Mouse (Mus musculus) kidney, adult 8-10 months (tissue): ENCODE measurements around the gene Ate1.
"Not testable (repeated sequence)": the region's sequence is repeated elsewhere in the genome, so short reads cannot be mapped to it uniquely, and the experiment has no call there.

Source experiments
- DNase-seq, 2 experiments: peaks; one replicate each; pipeline ENCODE4 v3.0.0; 2022

Ate1 gene

DNA sequence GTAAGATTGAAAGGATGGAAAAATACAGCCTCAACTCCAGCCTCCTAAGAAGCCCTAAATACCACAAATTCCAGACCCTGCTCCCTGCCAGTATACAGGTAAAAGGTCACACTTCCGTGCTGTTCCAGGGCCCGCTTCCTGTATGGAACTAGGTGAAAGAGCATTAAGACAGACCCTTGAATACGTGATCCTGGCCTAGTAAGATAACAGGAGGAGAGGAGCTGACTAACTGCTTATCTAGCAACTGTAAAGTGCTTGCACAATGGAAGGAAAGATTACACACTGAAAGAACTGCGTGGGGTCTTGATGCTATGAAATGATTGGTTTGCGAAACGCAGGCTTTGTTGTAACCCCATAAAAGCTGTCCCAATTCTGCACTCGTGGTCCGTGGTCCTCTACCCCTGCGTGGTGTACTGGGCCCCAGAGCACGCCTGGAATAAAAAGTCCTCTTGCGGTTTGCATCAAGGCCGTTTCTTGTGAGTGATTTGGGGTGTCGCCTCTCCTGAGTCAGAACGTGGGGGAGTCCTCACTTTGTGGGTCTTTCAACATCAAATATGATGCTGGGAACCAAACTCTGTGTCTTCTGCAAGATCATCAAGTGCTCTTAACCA lies 748 bp upstream of the Ate1 start:
- DNase-seq: peak; percentile 62 to 74

GRCm38 (mm10) chr7:130519096-130520048 lies 797 bp downstream of the Ate1 start:
- peak; percentile 96 to 97 for DNase-seq

DNA sequence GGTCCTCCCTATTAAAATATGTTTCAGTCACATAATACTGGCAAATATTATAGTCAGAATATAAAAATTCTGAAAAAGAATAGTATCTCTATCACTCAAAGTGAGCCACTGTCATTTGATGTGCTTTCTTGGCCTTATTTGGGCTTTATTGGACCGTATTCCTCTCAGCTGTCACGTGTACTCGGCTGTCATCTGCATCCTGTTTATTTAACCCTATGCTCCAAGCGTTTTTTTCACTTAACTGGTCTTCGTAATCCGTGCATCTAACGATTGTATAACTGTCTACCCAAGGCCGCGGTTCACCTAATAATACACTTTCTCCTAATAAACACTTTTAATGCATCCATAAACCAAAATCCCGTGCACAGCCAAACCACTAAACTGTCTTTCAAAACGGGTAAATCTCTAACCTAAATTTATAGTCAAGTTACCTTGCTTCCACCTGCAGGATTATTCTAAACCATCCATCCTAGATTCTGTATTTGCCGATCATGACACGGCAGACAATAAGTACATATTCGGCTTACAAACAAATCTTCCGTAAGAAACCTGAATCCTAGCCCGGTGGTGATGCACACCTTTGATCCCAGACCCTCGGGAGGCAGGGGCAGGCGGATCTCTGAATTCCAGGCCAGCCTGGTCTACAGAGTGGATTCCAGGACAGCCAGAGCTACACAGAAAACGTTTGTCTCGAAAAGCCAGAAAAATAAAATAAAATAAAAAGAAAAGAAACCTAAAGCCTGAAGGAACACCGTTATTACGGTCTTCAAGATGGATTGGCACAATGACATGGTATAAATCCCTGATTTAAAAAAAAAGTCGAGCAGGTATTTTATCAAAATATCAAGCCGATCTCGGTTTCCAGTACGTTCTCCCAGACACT lies 1.7 kb downstream of the Ate1 start:
- DNase-seq: peak in 1 of 2 experiments; percentile 21

- no peak for DNase-seq
These were observed 9.9 kb downstream of the Ate1 start for GRCm38 (mm10) chr7:130510243-130510642.

DNA sequence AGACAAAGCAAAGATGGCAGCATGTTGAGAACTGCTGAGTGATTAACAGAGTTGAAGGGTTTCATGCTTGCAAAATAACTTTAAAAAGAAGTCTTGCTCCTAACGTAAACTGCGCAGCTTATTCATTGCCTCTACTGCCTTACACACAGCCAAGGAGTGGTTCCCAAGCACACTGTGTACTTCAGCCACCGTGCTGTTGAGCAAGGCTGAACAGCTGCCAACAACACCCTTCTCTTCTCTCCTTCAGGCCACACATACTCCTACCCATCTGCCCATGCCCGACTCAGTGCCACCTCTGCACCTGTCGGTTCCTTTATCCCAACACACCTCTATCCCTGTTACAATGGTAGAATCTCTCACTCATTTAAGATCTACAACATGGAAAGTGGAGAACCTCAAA lies 17.2 kb downstream of the Ate1 start:
- no peak for DNase-seq

DNA sequence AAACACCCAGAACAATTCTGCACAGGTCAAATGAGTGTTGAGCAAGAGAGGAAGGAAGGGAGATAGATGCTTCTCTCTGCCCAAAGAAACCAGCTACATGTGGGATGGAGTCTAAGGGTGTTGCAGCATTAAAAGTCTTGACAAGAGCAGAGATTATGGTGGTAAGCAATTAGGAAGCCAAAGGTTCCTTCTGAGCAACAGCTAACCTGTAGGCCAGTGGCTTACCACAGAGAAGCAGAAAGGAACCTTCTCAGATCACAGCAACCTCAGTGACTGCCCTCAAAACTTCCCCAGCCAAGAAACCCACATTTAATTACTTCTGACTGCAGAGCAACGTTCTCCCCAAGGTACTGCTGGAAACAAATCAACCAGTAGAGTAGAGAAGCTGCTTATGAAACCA lies 18.7 kb downstream of the Ate1 start:
- no peak for DNase-seq

- DNase-seq: no peak
These were observed 26.8 kb downstream of the Ate1 start for GRCm38 (mm10) chr7:130493346-130493745.

GRCm38 (mm10) chr7:130492026-130492425 lies 28.1 kb downstream of the Ate1 start:
- DNase-seq: no peak

GRCm38 (mm10) chr7:130479003-130479402 lies 41.2 kb downstream of the Ate1 start:
- DNase-seq: not testable (repeated sequence)

GRCm38 (mm10) chr7:130475970-130476369 lies 44.2 kb downstream of the Ate1 start:
- DNase-seq: peak; percentile 27 to 29

GRCm38 (mm10) chr7:130473881-130474280 lies 46.3 kb downstream of the Ate1 start:
- no peak for DNase-seq

DNA sequence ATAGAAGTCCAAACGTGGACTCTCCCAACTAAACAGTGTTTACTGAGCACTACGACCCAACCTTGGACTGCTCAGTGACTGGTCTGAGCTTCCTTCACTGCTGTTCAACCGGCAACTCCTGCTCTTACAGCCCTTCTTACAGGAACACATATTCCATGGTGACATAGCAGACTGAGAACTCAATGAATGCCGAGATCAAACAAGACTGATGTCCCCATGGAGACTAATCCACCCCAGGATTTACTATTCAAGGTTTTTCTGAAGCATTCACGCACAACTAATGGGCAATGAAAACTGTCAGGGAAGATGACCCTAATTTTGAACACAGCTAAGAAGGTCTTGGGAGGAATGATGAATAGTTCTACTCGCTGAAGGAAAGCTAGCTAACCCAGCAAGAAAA lies 47.5 kb downstream of the Ate1 start:
- DNase-seq: no peak

GRCm38 (mm10) chr7:130471045-130471444 lies 49.1 kb downstream of the Ate1 start:
- DNase-seq: no peak

DNA sequence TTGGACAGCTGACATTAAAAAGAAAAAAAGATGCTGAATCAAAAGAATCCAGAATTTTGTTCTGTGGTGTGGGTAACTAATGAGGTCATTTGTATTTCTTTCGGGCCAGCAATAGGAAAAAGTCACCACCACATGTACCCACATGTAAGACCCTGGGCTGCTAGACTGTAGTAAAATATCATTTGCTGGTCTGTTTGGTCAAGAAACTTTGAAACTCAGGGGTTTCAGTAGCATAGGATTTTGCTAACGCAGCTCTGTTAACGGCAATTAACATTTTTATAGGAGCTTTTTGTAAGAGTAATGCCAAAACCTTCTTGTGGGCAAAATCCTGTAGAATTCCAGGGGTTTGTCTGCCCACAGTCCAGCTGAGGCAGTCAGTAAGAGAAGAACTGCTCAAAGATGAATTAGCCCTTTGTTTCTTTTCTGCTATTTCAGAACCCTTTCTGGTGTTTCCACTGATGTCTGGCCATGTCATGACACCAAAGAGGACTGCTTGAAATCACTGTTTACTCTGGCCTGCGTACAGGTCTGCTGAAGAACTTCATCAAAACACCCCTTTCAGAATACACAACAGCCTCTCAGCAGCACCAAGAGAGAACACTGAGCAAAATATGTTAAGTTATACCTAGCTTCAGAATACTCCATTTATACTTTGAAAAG lies 64.5 kb downstream of the Ate1 start:
- no peak for DNase-seq

DNA sequence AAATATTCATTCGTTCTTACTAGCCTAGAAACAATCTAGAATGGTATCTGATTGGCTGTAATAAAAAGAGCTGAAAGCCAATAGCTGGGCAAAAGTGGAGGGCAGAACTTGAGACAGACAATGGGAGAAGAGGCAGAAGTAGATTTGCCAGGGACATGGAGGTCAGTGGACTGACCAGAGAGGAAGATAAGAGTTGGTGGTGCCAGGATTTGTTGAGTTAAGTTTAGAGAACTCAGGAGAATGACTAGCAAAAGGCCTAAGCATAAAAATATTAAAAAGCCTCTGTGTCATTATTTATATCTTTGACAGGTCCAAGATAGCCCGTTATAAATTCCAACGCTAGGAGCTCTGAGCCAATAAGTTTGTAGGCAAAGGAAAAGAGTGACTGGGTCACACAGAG lies 65.9 kb downstream of the Ate1 start:
- no peak for DNase-seq

DNA sequence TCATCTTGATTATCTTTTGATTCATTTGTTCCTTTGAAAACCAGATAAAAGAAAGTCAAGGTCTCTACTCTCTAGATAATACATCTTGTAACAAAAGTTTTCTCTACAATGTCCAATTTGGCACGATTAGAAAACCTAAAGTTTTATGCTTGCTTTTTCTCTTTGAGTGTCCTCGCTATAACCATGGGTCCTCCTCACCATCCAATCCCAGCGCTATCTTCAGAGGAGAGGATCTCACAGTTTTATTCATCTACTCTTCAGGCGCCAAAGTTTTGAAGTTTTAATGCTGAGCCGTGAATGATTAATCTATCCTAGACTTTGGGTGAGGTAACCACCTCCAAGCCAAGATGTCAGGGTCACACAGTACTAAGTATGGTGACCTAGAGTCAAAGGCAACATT lies 84.4 kb downstream of the Ate1 start:
- DNase-seq: no peak

DNA sequence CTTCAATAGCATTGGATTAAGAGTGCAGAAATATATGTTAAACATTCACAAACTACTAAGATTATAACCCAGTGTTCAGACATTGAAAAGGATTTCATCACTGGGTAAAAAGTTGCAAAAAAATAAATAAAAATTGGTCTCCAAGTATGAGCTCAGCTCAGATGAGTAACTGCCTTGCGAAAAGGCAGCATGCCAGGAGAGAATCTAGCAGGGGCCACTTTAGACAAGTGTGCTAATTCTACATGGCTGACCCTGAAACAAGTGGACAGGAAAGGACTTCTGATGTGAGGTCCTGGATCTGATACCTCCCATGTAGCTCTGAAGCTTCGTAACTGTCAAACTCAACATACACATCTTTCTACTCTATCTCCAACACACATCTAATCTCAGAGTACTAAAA lies 88.0 kb downstream of the Ate1 start:
- no peak for DNase-seq

GRCm38 (mm10) chr7:130426586-130426985 lies 93.6 kb downstream of the Ate1 start:
- no peak for DNase-seq

GRCm38 (mm10) chr7:130425991-130426390 lies 94.2 kb downstream of the Ate1 start:
- no peak for DNase-seq

DNA sequence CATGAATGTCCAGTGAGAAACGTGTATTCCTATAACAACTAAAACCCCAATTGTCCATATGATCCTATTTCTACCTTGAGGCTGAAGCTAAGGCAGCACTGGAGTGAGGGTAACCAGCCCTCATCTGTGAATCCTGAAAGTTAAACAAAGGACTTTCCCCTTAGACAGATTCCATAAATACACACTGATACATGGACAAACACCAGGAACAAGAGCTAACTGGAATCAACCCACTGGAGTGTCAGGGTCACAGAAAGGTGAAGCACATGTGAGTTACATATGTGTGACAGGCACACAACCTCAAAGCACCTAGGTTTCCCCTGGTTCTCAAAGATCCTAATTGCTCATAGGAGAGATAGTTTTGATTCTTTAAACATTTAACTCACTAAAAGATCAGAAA lies 100.2 kb downstream of the Ate1 start:
- DNase-seq: no peak

DNA sequence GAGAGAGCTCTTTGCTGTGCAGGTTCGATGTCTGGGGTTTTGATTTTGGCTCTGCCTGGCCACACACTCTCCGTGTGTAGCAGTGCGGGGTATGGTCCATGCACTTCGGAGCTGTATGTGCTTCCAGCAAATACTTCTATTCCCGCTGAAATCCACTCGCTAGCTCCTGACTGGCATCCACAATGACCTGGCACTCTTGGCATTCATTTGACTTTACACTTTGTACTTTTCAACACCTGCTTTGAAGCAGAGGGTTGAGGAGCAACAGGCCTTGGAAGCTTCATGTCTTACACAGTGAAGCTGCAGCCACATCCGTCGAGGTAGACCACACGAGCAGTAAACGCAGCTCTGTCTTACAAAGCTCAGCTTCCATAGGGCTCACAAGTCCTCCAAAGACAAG lies 112.5 kb downstream of the Ate1 start:
- peak in 1 of 2 experiments; percentile 4 for DNase-seq

DNA sequence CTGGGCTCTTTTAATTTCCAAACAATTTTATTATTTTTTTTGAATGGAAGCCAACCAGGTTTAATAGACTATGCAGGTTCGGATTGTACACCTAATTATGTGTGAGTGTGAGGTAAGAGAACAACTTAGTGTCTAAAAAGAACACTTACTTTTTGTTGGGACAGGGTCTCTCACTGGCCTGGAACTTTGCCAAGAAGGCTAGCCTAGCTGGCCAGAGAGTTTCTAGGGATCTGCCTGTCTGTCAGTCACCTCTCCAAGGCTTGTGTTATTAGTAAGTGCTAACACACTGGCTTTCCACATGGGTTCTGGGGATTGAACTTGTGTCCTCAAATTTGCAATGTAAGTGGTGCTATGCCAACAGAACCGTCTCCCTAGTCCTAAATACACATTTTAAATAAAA lies 116.8 kb downstream of the Ate1 start:
- no peak for DNase-seq

- no peak for DNase-seq
These were observed 125.5 kb downstream of the Ate1 start for GRCm38 (mm10) chr7:130394697-130395096.
